Mouse (Mus musculus): Measurements from ENCODE around the gene Litaf. TPM values are rescaled to one million over a fixed set of nuclear protein-coding genes. Genes with fewer than 3 reads are reported as not detected.
"Not testable (repeated sequence)": the region's sequence is repeated elsewhere in the genome, so short reads cannot be mapped to it uniquely, and the experiment has no call there.

Gene Litaf
- total and polyA plus RNA-seq, 2 experiments from 2014 or later, result 28.2 to 31.6 TPM

DNA sequence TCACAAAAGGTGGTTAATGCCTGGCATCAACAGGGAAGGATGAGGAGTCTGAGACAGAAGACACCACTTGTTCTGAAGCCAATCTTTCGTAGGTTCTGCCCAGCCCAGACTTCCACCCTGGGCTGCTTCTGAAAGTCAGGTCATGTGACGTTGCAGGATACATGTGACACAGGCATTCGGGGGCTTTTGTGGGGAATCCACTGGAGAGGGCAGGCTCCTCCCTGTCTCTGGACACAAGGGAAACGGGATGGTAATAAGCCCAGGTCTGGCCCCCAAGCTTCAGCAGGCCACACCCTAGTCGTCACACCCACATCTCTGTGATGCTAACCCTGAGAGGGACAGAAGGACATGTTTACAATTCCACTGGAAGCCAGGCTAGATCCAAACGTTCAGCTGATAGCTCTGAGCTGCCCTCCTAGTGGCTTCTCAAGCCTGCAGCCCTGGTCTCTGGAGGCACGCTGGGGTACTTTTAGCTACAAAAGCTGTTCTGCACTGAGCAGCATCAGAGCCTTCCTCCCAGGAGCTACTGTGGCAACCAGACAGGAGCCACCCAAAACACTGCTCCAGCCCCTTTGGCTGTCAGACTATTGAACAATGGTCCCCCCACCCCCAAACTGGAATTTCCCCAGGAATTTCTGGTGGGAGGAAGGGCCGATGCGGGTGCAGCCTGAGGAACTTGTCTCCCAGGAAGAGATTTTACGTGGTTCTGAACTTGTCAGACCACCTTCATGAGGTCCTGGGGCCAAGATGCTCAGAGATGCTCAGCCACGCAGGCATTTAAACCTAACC, 48.0 kb downstream of the Litaf start:
- Histone ChIP-seq H3K4me1 (ENCODE audit: insufficient read depth, low read length) (no peaks in the 10 kb centered on the region), H3K27me3 (ENCODE audit: insufficient read depth, low read length) (no peaks in the 10 kb centered on the region), H3K4me3 (ENCODE audit: low read length) (no peak overlapping the region), H3K9me3 (ENCODE audit: low read length) (no peaks in the 10 kb centered on the region), H3K27ac (no peak overlapping the region), H3K9ac (replicated peaks; ENCODE audit: low read length) (no peak overlapping the region), H3K36me3 (ENCODE audit: insufficient read depth, low read length) (no peaks in the 10 kb centered on the region), H3K4me2 (ENCODE audit: low read depth, low read length) (no peak overlapping the region)
- no peak for TF ChIP-seq CTCF (IDR thresholded peaks at IDR 0.05; ENCODE audit: low read depth)
- ATAC-seq, result no peak
- DNase-seq (ENCODE audit: low spot score), result no peak
- 66% methylated on average over 11 of the region's 11 CpGs for WGBS

DNA sequence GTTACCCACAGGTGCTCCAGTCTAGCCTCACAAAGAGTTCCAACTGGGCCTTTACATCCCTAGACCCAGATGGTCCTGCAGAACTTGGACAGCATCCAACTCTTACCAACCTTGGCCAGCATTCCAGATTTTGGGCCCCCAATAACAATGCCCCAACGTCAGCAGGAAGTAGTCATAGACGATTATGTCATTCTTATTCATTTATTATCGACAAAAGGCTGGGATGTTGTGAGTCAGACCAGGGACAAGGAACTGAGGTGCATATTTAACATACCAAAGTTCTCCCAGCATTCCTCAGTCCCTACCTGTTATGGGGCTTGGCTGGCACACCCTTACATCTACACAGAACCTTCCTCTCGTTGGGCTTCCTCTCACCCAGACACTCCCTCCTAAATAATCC, 49.6 kb downstream of the Litaf start:
- H3K27me3 ChIP-seq (ENCODE audit: insufficient read depth, low read length), result no peaks in the 10 kb centered on the region
- ATAC-seq, result no peak
- no peaks in the 10 kb centered on the region for H3K36me3 ChIP-seq (ENCODE audit: insufficient read depth, low read length)
- no peaks in the 10 kb centered on the region for H3K4me1 ChIP-seq (ENCODE audit: insufficient read depth, low read length)
- no peak overlapping the region for H3K27ac ChIP-seq
- TF ChIP-seq CTCF (IDR thresholded peaks at IDR 0.05; ENCODE audit: low read depth), result no peak
- H3K9me3 ChIP-seq (ENCODE audit: low read length), result no peaks in the 10 kb centered on the region
- WGBS, result 57% methylated on average over 4 of the region's 4 CpGs
- no peak overlapping the region for H3K4me3 ChIP-seq (ENCODE audit: low read length)
- H3K4me2 ChIP-seq (ENCODE audit: low read depth, low read length), result no peak overlapping the region
- no peak for DNase-seq (ENCODE audit: low spot score)
- H3K9ac ChIP-seq (replicated peaks; ENCODE audit: low read length), result no peak overlapping the region

DNA sequence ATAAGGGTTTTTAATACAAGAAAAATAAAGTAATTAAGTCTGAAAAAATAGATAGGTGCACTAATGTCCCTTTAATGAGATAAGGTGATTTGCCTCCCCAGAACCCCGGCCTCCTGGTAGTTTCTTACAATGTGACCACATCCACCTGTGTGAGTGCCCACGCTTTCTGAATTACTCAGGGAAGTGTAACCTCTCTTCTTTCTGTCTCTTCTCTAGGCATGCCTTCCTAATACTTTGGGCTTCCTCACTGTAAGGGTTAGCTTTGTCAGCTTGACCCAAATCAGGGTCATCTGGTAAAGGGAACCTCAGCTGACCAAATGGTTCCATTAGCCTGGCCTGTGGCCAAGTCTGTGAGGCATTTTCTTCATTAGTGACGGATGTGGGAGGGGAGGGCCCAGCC, 51.5 kb downstream of the Litaf start:
- H3K4me2 ChIP-seq (ENCODE audit: low read depth, low read length), result no peak overlapping the region
- H3K27me3 ChIP-seq (ENCODE audit: insufficient read depth, low read length), result no peaks in the 10 kb centered on the region
- WGBS, result 84% methylated on average over 3 of the region's 3 CpGs
- no peak for ATAC-seq
- H3K36me3 ChIP-seq (ENCODE audit: insufficient read depth, low read length), result no peaks in the 10 kb centered on the region
- no peak overlapping the region for H3K27ac ChIP-seq
- no peak for TF ChIP-seq CTCF (IDR thresholded peaks at IDR 0.05; ENCODE audit: low read depth)
- no peaks in the 10 kb centered on the region for H3K9me3 ChIP-seq (ENCODE audit: low read length)
- no peak for DNase-seq (ENCODE audit: low spot score)
- no peak overlapping the region for H3K4me3 ChIP-seq (ENCODE audit: low read length)
- H3K9ac ChIP-seq (replicated peaks; ENCODE audit: low read length), result no peak overlapping the region
- H3K4me1 ChIP-seq (ENCODE audit: insufficient read depth, low read length), result no peaks in the 10 kb centered on the region

- H3K9ac ChIP-seq (replicated peaks; ENCODE audit: low read length); H3K4me3 ChIP-seq (ENCODE audit: low read length); DNase-seq (ENCODE audit: low spot score); H3K9me3 ChIP-seq (ENCODE audit: low read length); H3K27me3 ChIP-seq (ENCODE audit: insufficient read depth, low read length); H3K4me1 ChIP-seq (ENCODE audit: insufficient read depth, low read length); H3K36me3 ChIP-seq (ENCODE audit: insufficient read depth, low read length); H3K4me2 ChIP-seq (ENCODE audit: low read depth, low read length); H3K27ac ChIP-seq; ATAC-seq: not testable (repeated sequence)
- WGBS, result 86% methylated on average over 11 of the region's 19 CpGs
Measured at GRCm38 (mm10) chr16:11013464-11014147, 52.4 kb downstream of the Litaf start.

DNA sequence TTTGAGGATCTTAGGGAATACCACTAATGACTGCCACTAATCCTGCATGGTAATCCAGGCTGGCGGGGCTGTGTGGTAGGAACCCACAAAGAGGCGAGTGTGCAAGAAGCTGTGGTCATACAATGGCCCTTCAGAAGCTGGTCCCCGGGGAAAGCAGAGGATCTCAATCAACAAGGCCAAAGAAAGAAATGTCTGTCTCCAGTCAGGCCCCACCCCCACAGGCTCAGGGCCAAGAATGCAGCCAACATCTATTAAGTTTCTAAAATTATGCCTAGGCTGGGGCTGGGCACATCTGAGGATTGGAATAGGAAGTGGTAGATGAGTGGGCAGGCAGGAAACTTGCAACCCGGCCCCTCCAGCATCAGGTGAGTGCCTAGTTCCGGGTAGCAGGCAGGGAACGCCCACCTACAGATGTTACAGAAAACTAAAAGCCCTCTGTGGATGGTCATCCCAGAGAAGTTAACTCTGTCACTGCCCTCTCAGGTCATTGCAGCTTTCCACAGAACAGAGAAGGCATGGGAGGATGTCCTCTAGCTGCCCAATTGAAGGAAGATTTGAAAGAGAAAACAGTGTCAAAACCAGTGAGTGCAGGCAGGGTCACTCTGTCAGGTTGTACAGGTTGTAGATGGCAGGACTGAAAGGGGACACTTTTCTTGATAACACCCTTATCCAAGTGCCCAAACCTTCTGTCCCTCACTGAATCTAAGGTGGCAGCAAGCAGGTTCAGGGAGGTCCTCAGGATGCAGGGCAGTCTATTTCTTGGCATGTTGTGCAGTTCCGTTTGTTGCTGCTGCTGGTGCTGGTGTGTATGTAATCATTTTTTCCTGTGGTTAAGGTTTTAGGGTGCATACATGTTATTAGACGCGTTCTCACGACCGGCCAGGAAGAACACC, 53.1 kb downstream of the Litaf start:
- Histone ChIP-seq H3K4me2 (ENCODE audit: low read depth, low read length) (no peak overlapping the region), H3K4me3 (ENCODE audit: low read length) (no peak overlapping the region), H3K36me3 (ENCODE audit: insufficient read depth, low read length) (no peaks in the 10 kb centered on the region), H3K9me3 (ENCODE audit: low read length) (no peaks in the 10 kb centered on the region), H3K27me3 (ENCODE audit: insufficient read depth, low read length) (no peaks in the 10 kb centered on the region), H3K4me1 (ENCODE audit: insufficient read depth, low read length) (0 out of 2 replicates have a peak, but pooled peaks cover 5% of the 10 kb centered on the region), H3K9ac (replicated peaks; ENCODE audit: low read length) (no peak overlapping the region), H3K27ac (no peak overlapping the region)
- peak; percentile 73 for ATAC-seq
- 61% methylated on average over 11 of the region's 11 CpGs for WGBS
- TF ChIP-seq CTCF (IDR thresholded peaks at IDR 0.05; ENCODE audit: low read depth), result no peak
- DNase-seq (ENCODE audit: low spot score), result peak; percentile 71

DNA sequence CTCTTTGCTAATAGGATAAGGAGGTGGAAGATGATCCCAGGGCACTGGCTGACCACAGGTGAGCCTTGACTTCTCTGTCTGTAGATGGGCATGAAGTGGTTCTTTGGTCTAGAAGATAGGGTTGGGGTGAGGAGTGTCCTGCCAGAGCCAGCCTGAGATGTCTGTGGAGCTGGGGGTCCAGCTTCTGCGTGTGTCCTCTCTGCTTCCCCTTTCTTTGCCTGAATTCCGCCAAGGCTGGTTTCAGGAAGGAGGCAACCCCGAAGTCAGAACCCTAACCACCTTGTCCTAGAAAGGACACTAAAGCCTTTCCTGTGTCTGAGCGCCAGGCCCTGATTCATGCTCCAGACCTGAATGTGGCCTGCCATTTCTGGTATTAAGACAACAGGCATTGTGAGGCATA, 54.0 kb downstream of the Litaf start:
- no peak overlapping the region for H3K9ac ChIP-seq (replicated peaks; ENCODE audit: low read length)
- no peak for TF ChIP-seq CTCF (IDR thresholded peaks at IDR 0.05; ENCODE audit: low read depth)
- no peak overlapping the region for H3K4me2 ChIP-seq (ENCODE audit: low read depth, low read length)
- no peak overlapping the region; the same call in 1 of the 2 replicates for H3K27ac ChIP-seq
- H3K4me3 ChIP-seq (ENCODE audit: low read length), result no peak overlapping the region
- DNase-seq (ENCODE audit: low spot score) (no peak), ATAC-seq (no peak)
- no peaks in the 10 kb centered on the region for H3K27me3 ChIP-seq (ENCODE audit: insufficient read depth, low read length)
- 0 out of 2 replicates have a peak, but pooled peaks cover 5% of the 10 kb centered on the region for H3K4me1 ChIP-seq (ENCODE audit: insufficient read depth, low read length)
- WGBS, result 94% methylated on average over 4 of the region's 4 CpGs
- H3K36me3 ChIP-seq (ENCODE audit: insufficient read depth, low read length), result no peaks in the 10 kb centered on the region
- no peaks in the 10 kb centered on the region for H3K9me3 ChIP-seq (ENCODE audit: low read length)

All from hindbrain, postnatal 0 days (tissue).